Mouse (Mus musculus) forelimb bud, embryonic 11.5 days (tissue): ENCODE results near the gene Spred2.
A peak's percentile ranks its signal among the peaks of the same experiment; 100 is the strongest.
"Not testable (repeated sequence)": the region's sequence is repeated elsewhere in the genome, so short reads cannot be mapped to it uniquely, and the experiment has no call there.

Experiments used
- DNase-seq: peaks from one replicate; pipeline ENCODE4 v3.0.0-alpha.2; 2012; ENCODE audit warnings: low read depth, low spot score

Spred2 gene

GRCm38 (mm10) chr11:20053951-20054350 is 129.8 kb downstream of the Spred2 start:
- no peak for DNase-seq

DNA sequence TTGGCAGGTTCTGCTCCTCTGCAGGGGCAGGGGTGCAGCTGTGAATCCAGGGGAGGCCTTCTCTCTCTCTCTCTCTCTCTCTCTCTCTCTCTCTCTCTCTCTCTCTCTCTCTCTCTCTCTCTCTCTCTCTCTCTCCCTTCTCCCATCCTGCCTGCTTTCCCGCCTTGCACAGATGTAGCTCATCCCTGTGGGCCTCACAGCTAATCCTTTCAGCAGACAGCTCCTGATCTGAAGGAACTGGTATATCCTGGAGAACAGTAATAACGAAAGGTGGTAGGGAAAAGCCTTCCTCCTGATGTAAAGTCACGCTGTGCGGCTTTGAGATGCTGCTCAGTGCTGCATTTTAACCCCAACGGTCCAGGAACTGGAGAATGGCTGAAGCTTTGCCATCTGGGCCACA is 130.4 kb downstream of the Spred2 start:
- peak; percentile 21 for DNase-seq

GRCm38 (mm10) chr11:20056168-20056567 is 132.0 kb downstream of the Spred2 start:
- no peak for DNase-seq

GRCm38 (mm10) chr11:20057429-20057828 is 133.3 kb downstream of the Spred2 start:
- no peak for DNase-seq

- DNase-seq, result no peak
These were observed 135.6 kb downstream of the Spred2 start for GRCm38 (mm10) chr11:20059736-20060135.

- not testable (repeated sequence) for DNase-seq
These were observed 138.6 kb downstream of the Spred2 start for GRCm38 (mm10) chr11:20062801-20063200.

DNA sequence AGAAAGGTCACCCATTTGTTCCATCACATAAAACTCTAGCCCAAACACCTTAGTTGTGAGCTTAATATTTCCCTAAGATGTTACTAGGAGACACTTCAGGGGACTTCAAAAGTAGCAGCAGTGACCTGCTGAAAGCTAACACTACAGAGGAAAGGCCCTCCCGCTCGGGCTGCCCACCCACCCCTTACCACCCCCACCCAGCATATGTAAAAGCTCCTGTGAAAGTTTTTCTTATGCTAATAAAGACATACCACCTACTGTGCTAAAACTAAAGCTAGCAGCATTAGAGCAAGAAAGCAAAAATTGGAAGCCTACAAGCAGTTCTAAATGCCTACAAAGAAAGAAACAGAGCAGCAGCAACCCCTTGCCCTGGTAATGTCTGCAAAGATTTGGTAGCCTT is 139.9 kb downstream of the Spred2 start:
- DNase-seq, result not testable (repeated sequence)

DNA sequence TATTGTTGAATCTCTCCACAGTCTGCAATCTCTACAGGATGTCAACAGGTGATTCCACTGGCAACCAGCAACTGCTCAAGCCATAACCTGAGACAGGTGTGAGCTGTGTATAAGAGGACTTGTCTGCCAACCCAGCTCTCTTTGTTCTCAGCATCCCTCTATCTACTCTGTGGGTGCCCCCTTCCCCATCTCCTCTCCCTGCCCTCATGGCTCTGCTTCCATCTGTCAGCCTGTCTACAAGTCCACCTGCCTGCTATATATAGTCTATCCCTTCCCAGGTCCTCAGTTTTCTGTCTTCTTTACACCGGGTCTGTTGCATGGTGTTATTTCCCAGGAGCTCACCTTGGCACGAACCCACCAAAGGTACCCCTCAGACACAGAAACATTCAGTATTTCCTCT is 140.8 kb downstream of the Spred2 start:
- no peak for DNase-seq

DNA sequence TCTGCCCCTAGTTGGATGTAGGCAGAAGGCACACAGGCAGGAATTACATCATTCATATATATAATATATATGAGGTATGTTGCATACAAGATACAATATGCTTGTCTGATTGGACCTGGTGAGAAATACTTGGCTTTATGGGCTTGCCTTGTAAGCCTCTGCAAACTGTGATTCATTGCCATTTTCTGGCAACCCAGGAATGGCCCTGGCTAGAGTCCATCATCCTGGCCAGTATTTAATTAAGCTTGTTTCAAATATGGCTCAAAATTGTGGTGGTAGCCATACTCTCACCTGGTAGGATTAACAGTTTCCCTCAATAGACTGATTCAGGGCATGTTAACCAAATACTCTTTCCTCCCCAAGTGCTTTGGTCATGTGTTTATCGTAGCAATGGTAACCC is 141.9 kb downstream of the Spred2 start:
- no peak for DNase-seq

- no peak for DNase-seq
These were observed 143.3 kb downstream of the Spred2 start for GRCm38 (mm10) chr11:20067521-20067920.

GRCm38 (mm10) chr11:20068346-20069004 is 144.3 kb downstream of the Spred2 start:
- no peak for DNase-seq

DNA sequence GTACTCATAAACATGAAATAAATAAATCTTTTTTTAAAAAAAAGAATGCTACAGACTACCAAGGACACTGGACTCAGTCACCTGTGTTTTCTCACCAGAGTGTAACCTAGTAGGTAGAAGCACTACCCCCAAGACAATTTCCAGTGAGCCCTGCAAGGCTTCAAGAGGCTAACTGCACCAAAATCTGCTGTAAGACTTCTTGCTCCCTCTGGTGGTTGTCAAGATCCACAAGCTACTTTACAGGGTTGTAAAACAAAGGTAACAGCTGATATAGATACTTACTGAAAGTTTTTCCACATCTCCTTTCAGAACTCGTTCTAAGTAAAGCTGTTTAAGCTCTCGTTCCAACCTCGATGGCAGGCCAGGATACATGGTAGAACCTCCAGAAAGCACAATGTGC is 148.0 kb downstream of the Spred2 start:
- peak; percentile 40 for DNase-seq

- DNase-seq, result no peak
These were observed 148.7 kb downstream of the Spred2 start for GRCm38 (mm10) chr11:20072826-20073225.
